Mouse (Mus musculus) C2C12 (cell line): ENCODE measurements around the gene Nalcn. TPM values are rescaled to one million over a fixed set of nuclear protein-coding genes. Genes with fewer than 3 reads are reported as not detected.

Source experiments
- H3K27me3 ChIP-seq: one replicate; pipeline ENCODE4 v1.6.1; 2011; ENCODE audit not compliant: control insufficient read depth, insufficient read depth, insufficient read length
- H3K36me3 ChIP-seq: one replicate; pipeline ENCODE4 v1.6.1; 2011; ENCODE audit not compliant: control insufficient read depth, insufficient read depth
- H3K4me3 ChIP-seq: one replicate; pipeline ENCODE4 v1.5.1; 2011; ENCODE audit warnings: mild to moderate bottlenecking, control low read depth; ENCODE audit not compliant: poor library complexity, insufficient read depth, severe bottlenecking
- H3K79me2 ChIP-seq: one replicate; pipeline ENCODE4 v1.6.1; 2011; ENCODE audit not compliant: control insufficient read depth, insufficient read depth
- H3K79me3 ChIP-seq: one replicate; pipeline ENCODE4 v1.6.1; 2011; ENCODE audit warnings: low read depth, control low read depth
- H3ac ChIP-seq: one replicate; pipeline ENCODE3; 2011; ENCODE audit warnings: low read depth; ENCODE audit not compliant: control insufficient read depth, insufficient read length
- CEBPB ChIP-seq: IDR thresholded peaks from one replicate; pipeline ENCODE4 v1.6.1; 2011; ENCODE audit warnings: low read depth, mild to moderate bottlenecking, control low read depth, moderate library complexity
- CTCF ChIP-seq: IDR thresholded peaks from one replicate; pipeline ENCODE4 v1.5.1; 2011; ENCODE audit not compliant: control insufficient read depth, insufficient read depth, insufficient read length
- FOSL1 ChIP-seq: IDR thresholded peaks from one replicate; pipeline ENCODE4 v1.8.0; 2011; ENCODE audit warnings: mild to moderate bottlenecking, low read length; ENCODE audit not compliant: poor library complexity, insufficient read depth, severe bottlenecking
- MAX ChIP-seq: IDR thresholded peaks from one replicate; pipeline ENCODE4 v1.6.1; 2011; ENCODE audit warnings: mild to moderate bottlenecking, control low read depth
- MYOD1 ChIP-seq: IDR thresholded peaks from one replicate; pipeline ENCODE4 v1.6.1; 2011; ENCODE audit warnings: low read depth; ENCODE audit not compliant: control insufficient read depth, insufficient read length
- MYOG ChIP-seq: IDR thresholded peaks from one replicate; pipeline ENCODE4 v1.6.1; 2011; ENCODE audit not compliant: control insufficient read depth, insufficient read length; ENCODE audit errors: extremely low read depth
- USF1 ChIP-seq: IDR thresholded peaks from one replicate; pipeline ENCODE4 v1.6.1; 2011; ENCODE audit warnings: low read depth, mild to moderate bottlenecking, control low read depth, moderate library complexity
- polyA plus RNA-seq: library from polyadenylated mRNA; unstranded; fragments of >200 nt; fragmentation: generic; extraction: Trizol; gene quantifications from one replicate; pipeline ENCODE4 v1.2.1, GENCODE M21; 2012; ENCODE audit warnings: missing spikeins

Nalcn gene
- polyA plus RNA-seq, 1 experiment: not detected

- Histone ChIP-seq H3K36me3 (no peaks in the 10 kb centered on the region), H3K79me2 (no peaks in the 10 kb centered on the region), H3ac (no peak overlapping the region), H3K27me3 (no peaks in the 10 kb centered on the region), H3K79me3 (no peaks in the 10 kb centered on the region), H3K4me3 (no peak overlapping the region)
- TF ChIP-seq MAX: no peak
- no peak for TF ChIP-seq USF1
- no peak for TF ChIP-seq CEBPB
- TF ChIP-seq CTCF: no peak
- TF ChIP-seq FOSL1: no peak
- no peak for TF ChIP-seq MYOD1
- TF ChIP-seq MYOG: no peak
Measured at GRCm38 (mm10) chr14:123533000-123533399, 93.9 kb downstream of the Nalcn start.

- Histone ChIP-seq H3K79me3 (no peaks in the 10 kb centered on the region), H3K79me2 (no peaks in the 10 kb centered on the region), H3K36me3 (no peaks in the 10 kb centered on the region), H3ac (no peak overlapping the region), H3K27me3 (no peaks in the 10 kb centered on the region), H3K4me3 (no peak overlapping the region)
- TF ChIP-seq MYOD1: no peak
- no peak for TF ChIP-seq CTCF
- peak; percentile 20 for TF ChIP-seq MAX
- no peak for TF ChIP-seq USF1
- TF ChIP-seq CEBPB: no peak
- peak; percentile 15 for TF ChIP-seq FOSL1
- TF ChIP-seq MYOG: no peak
Measured at GRCm38 (mm10) chr14:123531271-123531670, 95.7 kb downstream of the Nalcn start.

DNA sequence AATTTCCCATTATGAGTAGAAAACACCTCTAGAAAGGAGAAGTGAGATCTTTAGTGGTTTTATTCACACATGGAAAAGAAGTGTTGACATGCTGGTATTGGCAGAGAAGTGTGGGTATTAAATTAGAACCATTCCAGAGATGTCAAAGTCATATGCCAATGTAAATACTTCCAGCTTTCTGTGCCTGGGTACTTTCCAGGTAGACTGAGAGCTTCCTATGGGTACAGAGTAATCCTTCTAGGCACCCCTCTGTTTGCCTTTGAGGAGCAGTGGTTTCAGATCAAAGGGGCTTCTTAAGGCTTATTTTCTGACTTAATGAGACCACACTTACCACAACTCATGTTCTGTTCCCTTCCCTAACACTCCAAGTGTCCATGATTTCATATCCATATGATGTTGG lies 97.8 kb downstream of the Nalcn start:
- TF ChIP-seq MYOD1 (no peak), CEBPB (no peak), CTCF (no peak), USF1 (no peak), MYOG (no peak), FOSL1 (no peak), MAX (no peak)
- Histone ChIP-seq H3K79me3 (no peaks in the 10 kb centered on the region), H3K27me3 (no peaks in the 10 kb centered on the region), H3K36me3 (no peaks in the 10 kb centered on the region), H3K79me2 (no peaks in the 10 kb centered on the region), H3ac (no peak overlapping the region), H3K4me3 (no peak overlapping the region)

DNA sequence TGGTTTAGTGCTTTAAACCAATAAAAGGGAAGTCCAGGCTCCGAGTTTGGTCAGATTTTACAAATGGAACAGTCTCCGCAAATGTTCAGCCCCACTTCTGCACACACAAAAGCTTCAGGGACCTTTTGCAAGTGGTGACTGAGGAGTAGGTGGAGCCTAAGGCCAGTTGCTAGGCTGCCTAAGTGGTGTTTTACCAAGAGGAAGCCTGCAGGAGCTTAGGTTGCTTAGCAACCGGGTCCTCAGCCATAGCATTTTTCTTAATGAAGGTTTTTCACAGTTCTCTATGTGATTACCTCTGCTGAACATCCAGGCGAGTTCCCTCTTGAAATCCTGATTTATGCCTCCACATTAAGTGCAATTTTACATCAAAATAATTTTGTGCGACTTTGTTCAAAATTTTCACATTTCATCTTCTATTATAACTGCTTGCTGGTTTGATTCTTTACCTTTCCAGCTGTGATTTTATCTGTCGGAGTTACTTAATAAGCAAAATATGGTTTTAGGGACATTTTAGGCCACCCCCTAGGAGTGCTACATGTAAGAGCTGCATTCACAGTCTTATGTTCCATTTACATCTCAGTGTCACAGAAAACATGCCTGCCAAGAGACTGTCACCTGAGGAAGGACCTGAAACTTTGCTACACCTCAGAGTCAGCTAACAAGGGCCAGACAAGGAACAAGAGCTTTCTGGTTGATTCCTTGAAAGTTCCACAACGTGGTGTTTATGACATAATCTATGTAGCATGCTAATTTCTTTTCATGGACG lies 113.4 kb downstream of the Nalcn start:
- H3K27me3 ChIP-seq: no peaks in the 10 kb centered on the region
- no peaks in the 10 kb centered on the region for H3K79me2 ChIP-seq
- no peaks in the 10 kb centered on the region for H3K36me3 ChIP-seq
- no peak for TF ChIP-seq CEBPB
- no peak for TF ChIP-seq USF1
- no peak for TF ChIP-seq MYOD1
- no peak for TF ChIP-seq FOSL1
- no peak for TF ChIP-seq MYOG
- no peak for TF ChIP-seq CTCF
- no peak for TF ChIP-seq MAX
- no peak overlapping the region for H3ac ChIP-seq
- no peaks in the 10 kb centered on the region for H3K79me3 ChIP-seq
- H3K4me3 ChIP-seq: no peak overlapping the region

GRCm38 (mm10) chr14:123512923-123513322 lies 114.0 kb downstream of the Nalcn start:
- Histone ChIP-seq H3K79me3 (no peaks in the 10 kb centered on the region), H3K36me3 (no peaks in the 10 kb centered on the region), H3K79me2 (no peaks in the 10 kb centered on the region), H3K27me3 (no peaks in the 10 kb centered on the region), H3K4me3 (no peak overlapping the region), H3ac (no peak overlapping the region)
- no peak for TF ChIP-seq CTCF
- no peak for TF ChIP-seq MYOG
- no peak for TF ChIP-seq MYOD1
- TF ChIP-seq FOSL1: no peak
- no peak for TF ChIP-seq CEBPB
- no peak for TF ChIP-seq MAX
- TF ChIP-seq USF1: no peak

DNA sequence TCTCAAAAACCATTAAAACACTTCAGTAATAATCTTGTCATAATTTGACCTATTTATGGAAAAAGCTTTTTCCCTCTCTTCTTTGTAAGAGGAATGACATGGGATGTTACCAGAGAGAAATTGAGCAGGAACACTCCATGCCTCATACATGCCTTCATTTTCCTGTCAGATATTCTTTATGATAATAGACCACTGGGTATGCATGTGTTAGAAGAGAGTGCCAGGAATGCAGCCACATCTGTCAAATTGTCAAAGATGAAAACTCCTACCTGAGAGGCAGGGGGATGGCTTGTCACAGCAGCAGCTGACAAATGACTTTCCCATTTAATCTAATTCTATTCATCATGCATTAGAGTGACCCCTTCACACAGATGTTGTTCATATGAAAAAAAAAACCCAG lies 131.4 kb downstream of the Nalcn start:
- Histone ChIP-seq H3K79me3 (no peaks in the 10 kb centered on the region), H3K4me3 (no peak overlapping the region), H3K36me3 (no peaks in the 10 kb centered on the region), H3K79me2 (no peaks in the 10 kb centered on the region), H3K27me3 (no peaks in the 10 kb centered on the region), H3ac (no peak overlapping the region)
- TF ChIP-seq USF1 (no peak), CTCF (no peak), MAX (no peak), FOSL1 (no peak), MYOD1 (no peak), CEBPB (no peak)
